Mouse (Mus musculus) cerebellum, adult 2 months (tissue): ENCODE results near the gene Vipr1.

Experiments
- CTCF ChIP-seq: fragments of 200-500 bp; IDR thresholded peaks from 2 replicates; pipeline ENCODE4 v1.5.1; 2011; ENCODE audit warnings: low read depth, mild to moderate bottlenecking, control low read depth, low read length, moderate library complexity, borderline replicate concordance; ENCODE audit not compliant: insufficient read depth
- POLR2A ChIP-seq: fragments of 200-500 bp; IDR thresholded peaks from 2 replicates; pipeline ENCODE4 v1.6.1; 2011; ENCODE audit warnings: low read length, control low read depth, borderline replicate concordance; ENCODE audit not compliant: insufficient read depth

GRCm38 (mm10) chr9:121609381-121609780 lies 33.1 kb upstream of the Vipr1 start:
- no peak for TF ChIP-seq CTCF
- no peak for TF ChIP-seq POLR2A
